Mouse (Mus musculus): ENCODE measurements around the gene Fkbp11.
A peak's percentile ranks its signal among the peaks of the same experiment; 100 is the strongest.

Fkbp11 gene

GRCm38 (mm10) chr15:98691486-98692147 is 36.4 kb downstream of the Fkbp11 start:
- DNase-seq: no peak

- DNase-seq: no peak
These were observed 38.3 kb downstream of the Fkbp11 start for GRCm38 (mm10) chr15:98689682-98690081.

- DNase-seq: no peak
These were observed 42.1 kb downstream of the Fkbp11 start for GRCm38 (mm10) chr15:98685926-98686325.

- DNase-seq: no peak
These were observed 44.3 kb downstream of the Fkbp11 start for GRCm38 (mm10) chr15:98683746-98684145.

- DNase-seq: no peak
These were observed 44.8 kb downstream of the Fkbp11 start for GRCm38 (mm10) chr15:98683177-98683576.

GRCm38 (mm10) chr15:98681633-98682032 is 46.4 kb downstream of the Fkbp11 start:
- no peak for DNase-seq

- DNase-seq: no peak
These were observed 47.3 kb downstream of the Fkbp11 start for GRCm38 (mm10) chr15:98680660-98681059.

- DNase-seq: no peak
These were observed 50.0 kb downstream of the Fkbp11 start for GRCm38 (mm10) chr15:98677977-98678376.

GRCm38 (mm10) chr15:98676940-98677728 is 50.9 kb downstream of the Fkbp11 start, which contains the start of gene Rnd1:
Gene Rnd1 (minus strand): TSS chr15:98677461.
- DNase-seq: peak; percentile 88

- peak; percentile 57 for DNase-seq
These were observed 51.5 kb downstream of the Fkbp11 start for GRCm38 (mm10) chr15:98676471-98676870.

GRCm38 (mm10) chr15:98675634-98676250 is 52.3 kb downstream of the Fkbp11 start:
- no peak for DNase-seq

GRCm38 (mm10) chr15:98674994-98675545 is 52.9 kb downstream of the Fkbp11 start:
- DNase-seq: no peak

Data from cerebellum, adult 11 months (tissue).